Mouse (Mus musculus) heart, embryonic 11.5 days (tissue): ENCODE measurements around the gene Pcdh8. TPM values are rescaled to one million over a fixed set of nuclear protein-coding genes. Genes with fewer than 3 reads are reported as not detected.

ENCODE experiments used
- ATAC-seq: fragments of 200-750 bp; cut with Nextera tagmentation; replicated peaks from 2 replicates; pipeline ENCODE4 v1.8.0; 2017; ENCODE audit warnings: moderate library complexity; ENCODE audit not compliant: insufficient number of reproducible peaks, low FRiP score, low TSS enrichment
- H3K27ac ChIP-seq: fragments of 300-500 bp; sonication (generic); 2 replicates; pipeline ENCODE4 v1.5.1; 2014; ENCODE audit warnings: mild to moderate bottlenecking, low read depth, low read length
- H3K27me3 ChIP-seq: fragments of 300-500 bp; sonication (generic); 2 replicates; pipeline ENCODE4 v1.6.1; 2014; ENCODE audit warnings: mild to moderate bottlenecking, low read length, mixed read lengths; ENCODE audit not compliant: control insufficient read depth, insufficient read depth
- H3K36me3 ChIP-seq: fragments of 300-500 bp; sonication (generic); 2 replicates; pipeline ENCODE4 v1.6.1; 2014; ENCODE audit warnings: mild to moderate bottlenecking, low read length, moderate library complexity, mixed read lengths; ENCODE audit not compliant: control insufficient read depth, insufficient read depth
- H3K4me1 ChIP-seq: fragments of 300-500 bp; sonication (generic); 2 replicates; pipeline ENCODE4 v1.6.1; 2014; ENCODE audit warnings: low read length; ENCODE audit not compliant: control insufficient read depth, insufficient read depth
- H3K4me2 ChIP-seq: fragments of 300-500 bp; sonication (generic); 2 replicates; pipeline ENCODE4 v1.6.1; 2014; ENCODE audit warnings: mild to moderate bottlenecking, moderate library complexity
- H3K4me3 ChIP-seq: fragments of 300-500 bp; sonication (generic); 2 replicates; pipeline ENCODE4 v1.5.1; 2014; ENCODE audit warnings: low read depth, low read length
- H3K9ac ChIP-seq: fragments of 300-500 bp; sonication (generic); 2 replicates; pipeline ENCODE4 v1.6.1; 2014; ENCODE audit warnings: mild to moderate bottlenecking, low read depth, low read length, moderate library complexity
- H3K9me3 ChIP-seq: fragments of 300-500 bp; sonication (generic); replicated peaks from 2 replicates; pipeline ENCODE4 v1.6.1; 2016; ENCODE audit warnings: low read length; ENCODE audit not compliant: control insufficient read depth
- WGBS: fragments of 180-500 bp; shearing (Covaris S2); extraction: QIAGEN DNeasy Blood & Tissue Kit; methylation state at CpG from one replicate; pipeline ENCODE4 v1.1.7; 2014; ENCODE audit not compliant: insufficient replicate concordance; 5-methylcytosine and 5-hydroxymethylcytosine counted together
- polyA plus RNA-seq: library from polyadenylated mRNA; unstranded; fragments of >200 nt; fragmentation: Nextera tagmentation; extraction: Ambion mirVana; gene quantifications from 2 replicates; pipeline ENCODE4 v1.2.1, GENCODE M21; 2014

Gene Pcdh8
- 0.04 and 0.11 TPM in 2 replicates for polyA plus RNA-seq

GRCm38 (mm10) chr14:79771094-79771535, at the start of gene Pcdh8:
TSS of gene Pcdh8 (minus strand) at chr14:79771312.
- H3K36me3 ChIP-seq: no peaks in the 10 kb centered on the region
- no peaks in the 10 kb centered on the region for H3K9me3 ChIP-seq
- H3K4me1 ChIP-seq: peaks cover 21% of the 10 kb centered on the region
- H3K9ac ChIP-seq: no peak within 1 kb of the TSS
- peaks cover 86% of the 10 kb centered on the region for H3K27me3 ChIP-seq
- ATAC-seq: peak; percentile 81
- no peak within 1 kb of the TSS for H3K27ac ChIP-seq
- under 1% methylated on average over 30 of the region's 30 CpGs for WGBS
- H3K4me2 ChIP-seq: peak within 1 kb of the TSS; percentile 73
- peak within 1 kb of the TSS; percentile 44 for H3K4me3 ChIP-seq

- Histone ChIP-seq H3K4me3 (no peak overlapping the region), H3K36me3 (no peaks in the 10 kb centered on the region), H3K27me3 (no peaks in the 10 kb centered on the region), H3K4me1 (no peaks in the 10 kb centered on the region), H3K9me3 (no peaks in the 10 kb centered on the region), H3K4me2 (no peak overlapping the region), H3K27ac (no peak overlapping the region), H3K9ac (no peak overlapping the region)
- WGBS: 72% methylated on average over 8 of the region's 8 CpGs
- no peak for ATAC-seq
Observed at GRCm38 (mm10) chr14:79814709-79815108, 43.6 kb upstream of the Pcdh8 start.

GRCm38 (mm10) chr14:79814084-79814483, 43.0 kb upstream of the Pcdh8 start:
- 39% methylated on average over 1 of the region's 1 CpGs for WGBS
- ATAC-seq: no peak
- H3K36me3 ChIP-seq: no peaks in the 10 kb centered on the region
- H3K4me3 ChIP-seq: no peak overlapping the region
- no peaks in the 10 kb centered on the region for H3K4me1 ChIP-seq
- H3K27me3 ChIP-seq: no peaks in the 10 kb centered on the region
- no peak overlapping the region for H3K27ac ChIP-seq
- no peak overlapping the region for H3K9ac ChIP-seq
- H3K4me2 ChIP-seq: no peak overlapping the region
- no peaks in the 10 kb centered on the region for H3K9me3 ChIP-seq

GRCm38 (mm10) chr14:79793179-79793578, 22.1 kb upstream of the Pcdh8 start:
- Histone ChIP-seq H3K36me3 (no peaks in the 10 kb centered on the region), H3K4me1 (no peaks in the 10 kb centered on the region), H3K27ac (no peak overlapping the region), H3K9me3 (no peaks in the 10 kb centered on the region), H3K9ac (no peak overlapping the region), H3K27me3 (no peaks in the 10 kb centered on the region), H3K4me3 (no peak overlapping the region), H3K4me2 (no peak overlapping the region)
- no peak for ATAC-seq
- WGBS: 73% methylated on average over 8 of the region's 8 CpGs

- no peaks in the 10 kb centered on the region for H3K36me3 ChIP-seq
- H3K4me1 ChIP-seq: no peaks in the 10 kb centered on the region
- no peak overlapping the region for H3K9ac ChIP-seq
- no peaks in the 10 kb centered on the region for H3K9me3 ChIP-seq
- no peak for ATAC-seq
- WGBS: 35% methylated on average over 4 of the region's 4 CpGs
- H3K27ac ChIP-seq: no peak overlapping the region
- no peak overlapping the region for H3K4me2 ChIP-seq
- no peak overlapping the region for H3K4me3 ChIP-seq
- H3K27me3 ChIP-seq: no peaks in the 10 kb centered on the region
Observed at GRCm38 (mm10) chr14:79789535-79789934, 18.4 kb upstream of the Pcdh8 start.

- Histone ChIP-seq H3K4me3 (no peak overlapping the region), H3K36me3 (no peaks in the 10 kb centered on the region), H3K4me1 (no peaks in the 10 kb centered on the region), H3K27ac (no peak overlapping the region), H3K9me3 (no peaks in the 10 kb centered on the region), H3K9ac (no peak overlapping the region), H3K27me3 (no peaks in the 10 kb centered on the region), H3K4me2 (no peak overlapping the region)
- WGBS: 63% methylated on average over 2 of the region's 2 CpGs
- ATAC-seq: no peak
Observed at GRCm38 (mm10) chr14:79788656-79789204, 17.6 kb upstream of the Pcdh8 start.

- Histone ChIP-seq H3K36me3 (no peaks in the 10 kb centered on the region), H3K27ac (no peak overlapping the region), H3K9ac (no peak overlapping the region), H3K4me1 (no peaks in the 10 kb centered on the region), H3K9me3 (no peaks in the 10 kb centered on the region), H3K27me3 (no peaks in the 10 kb centered on the region), H3K4me3 (no peak overlapping the region), H3K4me2 (no peak overlapping the region)
- WGBS: 71% methylated on average over 6 of the region's 6 CpGs
- no peak for ATAC-seq
Observed at GRCm38 (mm10) chr14:79787918-79788317, 16.8 kb upstream of the Pcdh8 start.

GRCm38 (mm10) chr14:79785400-79785799, 14.3 kb upstream of the Pcdh8 start:
- Histone ChIP-seq H3K27me3 (no peaks in the 10 kb centered on the region), H3K4me3 (no peak overlapping the region), H3K36me3 (no peaks in the 10 kb centered on the region), H3K9ac (no peak overlapping the region), H3K27ac (no peak overlapping the region), H3K4me1 (no peaks in the 10 kb centered on the region), H3K9me3 (no peaks in the 10 kb centered on the region), H3K4me2 (no peak overlapping the region)
- ATAC-seq: no peak
- WGBS: 25% methylated on average over 4 of the region's 4 CpGs

- Histone ChIP-seq H3K27ac (no peak overlapping the region), H3K4me2 (no peak overlapping the region), H3K4me1 (no peaks in the 10 kb centered on the region), H3K36me3 (no peaks in the 10 kb centered on the region), H3K27me3 (0 out of 2 replicates have a peak, but pooled peaks cover 3% of the 10 kb centered on the region), H3K9me3 (no peaks in the 10 kb centered on the region), H3K9ac (no peak overlapping the region), H3K4me3 (no peak overlapping the region)
- 72% methylated on average over 1 of the region's 1 CpGs for WGBS
- ATAC-seq: no peak
Observed at GRCm38 (mm10) chr14:79780889-79781288, 9.8 kb upstream of the Pcdh8 start.
